Mouse (Mus musculus) heart, postnatal 0 days (tissue): Measurements from ENCODE around the gene Pde8b.
A peak's percentile ranks its signal among the peaks of the same experiment; 100 is the strongest.

Experiments used
- CTCF ChIP-seq: IDR thresholded peaks from 2 replicates; pipeline ENCODE4 v1.5.1; 2016; ENCODE audit warnings: antibody characterized with exemption, control low read depth, low read depth
- EP300 ChIP-seq: IDR thresholded peaks from 2 replicates; pipeline ENCODE4 v1.6.1; 2016; ENCODE audit warnings: antibody characterized with exemption, low read depth

- TF ChIP-seq CTCF (peak; percentile 71), EP300 (no peak)
Observed at GRCm38 (mm10) chr13:95017916-95018315, 232.2 kb downstream of the Pde8b start.
